In the genomic region with DNA sequence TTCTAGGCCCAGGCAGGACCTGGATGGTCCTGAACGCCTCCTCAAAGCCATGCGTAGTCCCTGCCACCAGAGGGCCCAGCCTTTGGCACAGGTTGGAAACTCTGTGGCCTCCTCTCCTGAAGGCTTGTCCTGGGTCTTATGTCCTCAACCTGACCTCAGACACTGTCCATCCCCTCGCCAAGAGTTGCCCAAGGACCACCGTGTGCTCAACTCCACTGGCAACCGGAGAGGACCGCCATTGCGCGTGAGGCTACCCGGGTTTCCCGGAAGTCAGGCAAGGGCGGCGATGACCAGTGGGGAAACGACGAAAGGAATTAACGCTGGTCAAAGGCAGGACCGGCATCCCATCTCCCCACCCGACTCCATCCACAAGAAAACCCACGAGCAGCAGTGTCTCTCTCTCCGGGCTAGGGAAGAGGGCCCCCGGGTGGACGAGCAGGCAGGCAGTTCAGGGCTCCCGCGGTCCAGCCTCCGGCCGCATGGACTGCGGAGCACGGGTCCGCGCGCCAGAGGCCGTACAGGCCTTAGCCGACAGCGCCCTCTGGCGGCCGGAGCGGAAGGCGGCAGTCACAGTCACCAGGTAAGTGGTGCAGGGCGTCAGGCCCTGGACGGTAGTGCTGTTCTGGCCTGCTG, we compare ENCODE assay signal across 8 mouse cellular contexts. TPM values are rescaled to one million over a fixed set of nuclear protein-coding genes. Genes with fewer than 3 reads are reported as not detected.
A peak's percentile ranks its signal among the peaks of the same experiment; 100 is the strongest.
DNase-seq lines count a peak whose midpoint lies in the region; ATAC-seq and TF ChIP-seq lines count a peak whose summit lies in the region.

No protein-coding gene starts in this region.

- no peaks in the 10 kb centered on the region for H3K36me3 ChIP-seq in heart, embryonic 13.5 days
- H3K36me3 ChIP-seq in kidney, postnatal 0 days (ENCODE audit: insufficient read depth, low read length), result no peaks in the 10 kb centered on the region
- H3K36me3 ChIP-seq in liver, embryonic 11.5 days (ENCODE audit: control insufficient read depth, insufficient read depth, low read length), result no peaks in the 10 kb centered on the region
- no peaks in the 10 kb centered on the region for H3K36me3 ChIP-seq in myocyte (ENCODE audit: control insufficient read depth, insufficient read depth)

- WGBS in heart, embryonic 13.5 days, result under 1% methylated on average over 39 of the region's 39 CpGs
- WGBS in kidney, postnatal 0 days, result under 1% methylated on average over 39 of the region's 39 CpGs
- WGBS in liver, embryonic 11.5 days, result under 1% methylated on average over 39 of the region's 39 CpGs

- peak; percentile 89 to 92 for DNase-seq in B cell, adult 2 months
- DNase-seq in brain, adult 2 months (ENCODE audit: low read depth, low spot score), result peak; percentile 93
- peak; percentile 92 for DNase-seq in kidney, postnatal 0 days (ENCODE audit: low spot score)
- DNase-seq in liver, embryonic 11.5 days (ENCODE audit: low spot score), result peak; percentile 92
- DNase-seq in spleen, postnatal 4 days (ENCODE audit: low spot score in 2 of 2), result peak; percentile 90 to 98

- peaks cover 26% of the 10 kb centered on the region for H3K4me1 ChIP-seq in heart, embryonic 13.5 days
- H3K4me1 ChIP-seq in kidney, postnatal 0 days (replicated peaks; ENCODE audit: insufficient read depth, low read length), result peaks cover 11% of the 10 kb centered on the region
- H3K4me1 ChIP-seq in liver, embryonic 11.5 days (replicated peaks; ENCODE audit: control insufficient read depth, insufficient read depth, low read length), result peaks cover 15% of the 10 kb centered on the region

- peak overlapping the region; percentile 78 for H3K27ac ChIP-seq in heart, embryonic 13.5 days (replicated peaks)
- H3K27ac ChIP-seq in kidney, postnatal 0 days, result peak overlapping the region; percentile 88
- H3K27ac ChIP-seq in liver, embryonic 11.5 days (ENCODE audit: low read depth, low read length), result 0 out of 2 replicates have a peak overlapping the region, but pooled peaks have one; percentile 26

- H3K27me3 ChIP-seq in heart, embryonic 13.5 days (replicated peaks), result peaks cover 40% of the 10 kb centered on the region
- H3K27me3 ChIP-seq in kidney, postnatal 0 days (ENCODE audit: insufficient read depth, low read length), result no peaks in the 10 kb centered on the region
- peaks cover 29% of the 10 kb centered on the region for H3K27me3 ChIP-seq in liver, embryonic 11.5 days (replicated peaks; ENCODE audit: control insufficient read depth, insufficient read depth, low read length)
- no peaks in the 10 kb centered on the region for H3K27me3 ChIP-seq in myocyte (ENCODE audit: control insufficient read depth, insufficient read depth, insufficient read length)

- peak overlapping the region; percentile 67 for H3K4me3 ChIP-seq in heart, embryonic 13.5 days
- peak overlapping the region; percentile 53 for H3K4me3 ChIP-seq in kidney, postnatal 0 days (replicated peaks; ENCODE audit: low read depth, low read length)
- H3K4me3 ChIP-seq in liver, embryonic 11.5 days (ENCODE audit: low read depth, low read length), result peak overlapping the region; percentile 61
- H3K4me3 ChIP-seq in myocyte, result peak overlapping the region; percentile 42

- peak overlapping the region; percentile 10 for H3ac ChIP-seq in myocyte (ENCODE audit: control insufficient read depth, insufficient read length)

- TF ChIP-seq CTCF in kidney, postnatal 0 days (IDR thresholded peaks at IDR 0.05; ENCODE audit: low read depth), result peak; percentile 96

- H3K9ac ChIP-seq in heart, embryonic 13.5 days, result peak overlapping the region; percentile 92
- H3K9ac ChIP-seq in kidney, postnatal 0 days (ENCODE audit: low read depth, low read length), result peak overlapping the region; percentile 73
- H3K9ac ChIP-seq in liver, embryonic 11.5 days (ENCODE audit: low read depth, low read length), result peak overlapping the region; percentile 79

- H3K4me2 ChIP-seq in heart, embryonic 13.5 days, result peak overlapping the region; percentile 92
- peak overlapping the region; percentile 88 for H3K4me2 ChIP-seq in kidney, postnatal 0 days (ENCODE audit: low read length)
- H3K4me2 ChIP-seq in liver, embryonic 11.5 days, result peak overlapping the region; percentile 78
- peak overlapping the region; percentile 98 for H3K4me2 ChIP-seq in myocyte (ENCODE audit: low read depth)

- TF ChIP-seq POLR2A in myocyte (IDR thresholded peaks at IDR 0.05; ENCODE audit: insufficient read length, low read depth), result peak; percentile 79

- H3K79me2 ChIP-seq in myocyte (ENCODE audit: control insufficient read depth, insufficient read depth), result no peaks in the 10 kb centered on the region

- H3K9me3 ChIP-seq in heart, embryonic 13.5 days, result no peaks in the 10 kb centered on the region
- H3K9me3 ChIP-seq in kidney, postnatal 0 days (replicated peaks; ENCODE audit: low read length), result no peaks in the 10 kb centered on the region
- H3K9me3 ChIP-seq in liver, embryonic 11.5 days (ENCODE audit: control insufficient read depth, low read length), result no peaks in the 10 kb centered on the region

- peak; percentile 79 for ATAC-seq in erythroblast, adult 5-6 weeks (replicated peaks; ENCODE audit: low FRiP score, poor library complexity, severe bottlenecking)
- peak; percentile 77 for ATAC-seq in heart, embryonic 13.5 days (ENCODE audit: extremely low read depth, insufficient number of reproducible peaks, low FRiP score, low TSS enrichment)
- peak; percentile 85 for ATAC-seq in kidney, postnatal 0 days (replicated peaks; ENCODE audit: low FRiP score, low read depth)
- ATAC-seq in liver, embryonic 11.5 days (replicated peaks; ENCODE audit: low FRiP score), result peak; percentile 88

TF ChIP-seq in myocyte, 11 proteins besides CTCF, POLR2A, EP300 and RAD21:
- peak in 1 of 3 experiments; percentile 14 for TF ChIP-seq MYOD1 (IDR thresholded peaks at IDR 0.05; ENCODE audit: control insufficient read depth in 1 of 3, insufficient read length in 2 of 3, low read depth in 2 of 3)
- peak in 1 of 3 experiments; percentile 10 for TF ChIP-seq MYOG (IDR thresholded peaks at IDR 0.05; ENCODE audit: control insufficient read depth in 1 of 3, insufficient read depth in 1 of 3, insufficient read length in 2 of 3, low read depth in 2 of 3)
- TF ChIP-seq MAX (IDR thresholded peaks at IDR 0.05; ENCODE audit: low read depth), result no peak
- peak; percentile 86 for TF ChIP-seq POLR2AphosphoS2 (IDR thresholded peaks at IDR 0.05; ENCODE audit: insufficient read length, low read depth)
- no peak for TF ChIP-seq E2F4 (IDR thresholded peaks at IDR 0.05; ENCODE audit: insufficient read depth)
- TF ChIP-seq REST (IDR thresholded peaks at IDR 0.05; ENCODE audit: insufficient read depth, insufficient read length), result no peak

RNA-seq across cellular contexts. Expression of a gene that starts 4.5 kb away (rescaled TPM):
- not detected in 2 replicates for total RNA-seq in erythroblast, adult 5-6 weeks (2015; ENCODE audit: low replicate concordance)
- not detected in 2 replicates for total RNA-seq in erythroblast, adult 5-6 weeks (2017; ENCODE audit: low replicate concordance)
- polyA plus RNA-seq in heart, embryonic 13.5 days (2015; fragmentation: Nextera tagmentation; extraction: Ambion mirVana), result 3.5 and 3.7 TPM in 2 replicates
- 14.8 and 16.4 TPM in 2 replicates for polyA plus RNA-seq in kidney, postnatal 0 days (2015; fragmentation: Nextera tagmentation; extraction: Ambion mirVana)
- 1.2 and 1.3 TPM in 2 replicates for polyA plus RNA-seq in liver, embryonic 11.5 days (2014; fragmentation: Nextera tagmentation; extraction: Ambion mirVana)
- polyA plus RNA-seq in myocyte (2012; fragmentation: generic; extraction: Trizol), result 3.2 TPM

RNA-seq across cellular contexts. Expression of a gene that starts 9.1 kb away (rescaled TPM):
- 4.6 and 14.0 TPM in 2 replicates for total RNA-seq in erythroblast, adult 5-6 weeks (2015; ENCODE audit: low replicate concordance)
- 11.9 and 17.4 TPM in 2 replicates for total RNA-seq in erythroblast, adult 5-6 weeks (2017; ENCODE audit: low replicate concordance)
- 87.7 and 93.2 TPM in 2 replicates for polyA plus RNA-seq in heart, embryonic 13.5 days (2015; fragmentation: Nextera tagmentation; extraction: Ambion mirVana)
- polyA plus RNA-seq in kidney, postnatal 0 days (2015; fragmentation: Nextera tagmentation; extraction: Ambion mirVana), result 92.1 and 92.2 TPM in 2 replicates
- 156 and 161 TPM in 2 replicates for polyA plus RNA-seq in liver, embryonic 11.5 days (2014; fragmentation: Nextera tagmentation; extraction: Ambion mirVana)
- 60.9 TPM for polyA plus RNA-seq in myocyte (2012; fragmentation: generic; extraction: Trizol)

RNA-seq across cellular contexts. Expression of a gene that starts 15.7 kb away (rescaled TPM):
- total RNA-seq in erythroblast, adult 5-6 weeks (2015; ENCODE audit: low replicate concordance), result 1.3 TPM in 1 of 2 replicates, not detected in the other
- total RNA-seq in erythroblast, adult 5-6 weeks (2017; ENCODE audit: low replicate concordance), result 0.42 and 1.3 TPM in 2 replicates
- 4.2 and 5.3 TPM in 2 replicates for polyA plus RNA-seq in heart, embryonic 13.5 days (2015; fragmentation: Nextera tagmentation; extraction: Ambion mirVana)
- polyA plus RNA-seq in kidney, postnatal 0 days (2015; fragmentation: Nextera tagmentation; extraction: Ambion mirVana), result 0.16 and 0.22 TPM in 2 replicates
- polyA plus RNA-seq in liver, embryonic 11.5 days (2014; fragmentation: Nextera tagmentation; extraction: Ambion mirVana), result 0.25 and 0.39 TPM in 2 replicates
- 0.97 TPM for polyA plus RNA-seq in myocyte (2012; fragmentation: generic; extraction: Trizol)

RNA-seq across cellular contexts. Expression of a gene that starts 20.2 kb away (rescaled TPM):
- total RNA-seq in erythroblast, adult 5-6 weeks (2015; ENCODE audit: low replicate concordance), result 2.5 TPM in 1 of 2 replicates, not detected in the other
- total RNA-seq in erythroblast, adult 5-6 weeks (2017; ENCODE audit: low replicate concordance), result 1.7 and 4.3 TPM in 2 replicates
- not detected in 2 replicates for polyA plus RNA-seq in heart, embryonic 13.5 days (2015; fragmentation: Nextera tagmentation; extraction: Ambion mirVana)
- 0.28 and 0.29 TPM in 2 replicates for polyA plus RNA-seq in kidney, postnatal 0 days (2015; fragmentation: Nextera tagmentation; extraction: Ambion mirVana)
- polyA plus RNA-seq in liver, embryonic 11.5 days (2014; fragmentation: Nextera tagmentation; extraction: Ambion mirVana), result not detected in 2 replicates
- not detected for polyA plus RNA-seq in myocyte (2012; fragmentation: generic; extraction: Trizol)

RNA-seq across cellular contexts. Expression of a gene that starts 32.7 kb away (rescaled TPM):
- total RNA-seq in erythroblast, adult 5-6 weeks (2015; ENCODE audit: low replicate concordance), result 33.0 and 33.8 TPM in 2 replicates
- total RNA-seq in erythroblast, adult 5-6 weeks (2017; ENCODE audit: low replicate concordance), result 18.9 and 45.0 TPM in 2 replicates
- polyA plus RNA-seq in heart, embryonic 13.5 days (2015; fragmentation: Nextera tagmentation; extraction: Ambion mirVana), result 138 and 157 TPM in 2 replicates
- polyA plus RNA-seq in kidney, postnatal 0 days (2015; fragmentation: Nextera tagmentation; extraction: Ambion mirVana), result 283 and 294 TPM in 2 replicates
- 312 and 326 TPM in 2 replicates for polyA plus RNA-seq in liver, embryonic 11.5 days (2014; fragmentation: Nextera tagmentation; extraction: Ambion mirVana)
- polyA plus RNA-seq in myocyte (2012; fragmentation: generic; extraction: Trizol), result 132 TPM

Comparison
In these comparisons a context has a peak if more than half of its experiments do, and no peak if none do; other contexts are left out.
1. Peak in every context shown above with its lines: DNase-seq, ATAC-seq, H3K4me3 ChIP-seq and H3K27ac ChIP-seq.
2. H3K27ac ChIP-seq: peak in every context shown above with its lines; median percentile 88 in kidney, postnatal 0 days; 78 in heart, embryonic 13.5 days; 26 in liver, embryonic 11.5 days.